Mouse (Mus musculus): ENCODE measurements around the gene Rhov.

Rhov gene

GRCm38 (mm10) chr2:119237210-119237870 is 33.7 kb downstream of the Rhov start, which contains the start of gene Spint1:
Gene Spint1, plus strand, starts transcription at chr2:119237362.
- peak; percentile 79 for DNase-seq

DNA sequence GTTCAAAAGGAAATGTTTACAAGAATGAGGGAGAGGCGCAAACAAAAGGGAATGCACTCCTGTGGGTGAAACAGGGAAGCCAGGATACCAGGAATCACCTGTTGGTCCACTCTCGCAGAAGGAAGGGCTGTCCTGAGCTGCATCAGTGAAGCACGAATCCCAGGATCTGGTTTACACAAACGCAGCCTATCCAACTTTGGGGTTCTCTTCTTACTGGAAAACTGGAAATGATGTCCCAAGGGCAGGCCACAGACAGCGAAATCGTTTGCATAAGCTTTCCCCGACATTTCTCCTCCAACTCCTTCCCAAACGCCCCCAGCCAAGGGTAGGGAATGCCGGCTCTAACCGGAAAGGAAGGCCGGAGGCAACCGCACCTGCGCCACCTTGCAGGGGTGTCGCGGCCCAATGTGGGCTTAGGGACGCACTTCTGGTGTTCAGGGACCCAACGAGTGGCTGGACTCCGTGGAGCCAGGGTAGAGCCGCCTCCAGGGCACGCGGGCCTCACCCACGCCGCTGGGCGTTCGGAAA is 34.3 kb downstream of the Rhov start:
- DNase-seq: no peak

DNA sequence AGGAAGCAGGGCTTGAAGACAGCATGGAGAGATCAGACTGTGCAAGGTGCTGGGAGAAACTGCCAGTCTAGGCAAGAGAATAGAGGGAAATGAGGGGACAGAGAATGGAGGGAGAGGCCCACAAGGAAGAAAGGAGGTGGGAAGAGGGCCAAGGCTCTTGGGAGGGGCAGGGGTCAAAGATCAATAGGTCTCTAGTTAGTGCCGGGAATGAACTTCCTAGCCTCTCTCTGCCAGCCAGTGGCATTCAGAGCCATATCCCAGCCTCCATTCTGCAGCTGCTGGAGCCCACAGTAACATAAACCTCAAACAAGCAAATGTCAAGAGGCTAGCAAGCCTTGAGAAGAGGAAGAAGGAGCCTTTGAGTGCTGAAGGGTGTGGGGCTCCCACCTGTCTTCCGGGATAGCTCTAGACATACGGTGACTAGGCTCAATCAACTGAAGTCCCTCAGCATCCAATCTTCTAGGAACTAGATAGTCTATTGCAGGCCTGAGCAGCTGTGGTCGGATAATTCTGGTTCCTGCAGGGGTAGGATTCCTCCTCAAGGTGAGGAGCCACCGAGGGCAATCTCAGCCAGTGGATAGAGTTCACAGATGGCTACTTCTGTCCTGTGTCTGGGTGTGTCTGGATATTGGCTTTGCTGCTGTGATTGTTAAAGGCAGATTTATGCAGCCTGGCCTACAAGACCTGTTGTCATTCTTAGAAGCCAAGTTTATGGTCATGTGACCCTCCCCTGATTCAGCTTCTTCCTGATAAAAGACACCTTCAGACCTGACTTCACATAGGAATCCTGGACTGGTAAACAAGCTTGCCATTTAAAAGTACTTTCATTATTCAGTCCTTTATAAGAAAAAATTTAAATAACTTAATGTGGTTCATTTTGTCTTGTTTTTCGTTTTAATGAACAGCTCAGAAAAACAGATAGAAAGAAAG is 41.0 kb downstream of the Rhov start, which contains the start of gene Ppp1r14d:
Ppp1r14d (minus strand) TSS at position 132 of the 930 bp plus-strand sequence.
- peak; percentile 56 for DNase-seq
